Mouse (Mus musculus): Measurements from ENCODE around the gene BC017158. TPM values are rescaled to one million over a fixed set of nuclear protein-coding genes. Genes with fewer than 3 reads are reported as not detected.

BC017158 gene
- polyA plus RNA-seq, 1 experiment from 2014 or later = 22.5 TPM

DNA sequence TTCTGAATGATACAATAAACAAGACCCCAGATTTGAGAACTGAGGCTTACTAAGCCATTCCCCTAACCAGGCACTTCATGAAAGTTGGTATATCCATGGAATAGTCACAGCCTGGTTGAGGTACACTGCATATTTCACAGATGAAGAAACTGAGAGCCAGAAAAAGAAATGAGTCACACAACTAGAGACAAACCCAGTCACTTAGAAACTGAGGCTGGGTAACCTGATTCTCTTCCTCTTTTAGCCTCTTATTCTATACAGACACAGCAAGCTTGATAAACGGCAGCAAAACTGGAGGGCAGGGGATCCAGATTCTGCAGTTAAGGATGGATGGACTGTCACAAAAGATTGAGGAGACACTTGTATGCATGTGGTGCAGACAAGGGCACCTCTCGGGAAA lies 63.2 kb downstream of the BC017158 start:
- Histone ChIP-seq H3K4me3 (replicated peaks) (no peak overlapping the region), H3K36me3 (peaks cover 11% of the 10 kb centered on the region), H3K9ac (replicated peaks) (no peak overlapping the region), H3K27ac (no peak overlapping the region), H3K9me3 (no peaks in the 10 kb centered on the region), H3K4me1 (replicated peaks) (peaks cover 23% of the 10 kb centered on the region), H3K27me3 (no peaks in the 10 kb centered on the region), H3K4me2 (no peak overlapping the region)
- ATAC-seq (ENCODE audit: insufficient number of reproducible peaks, insufficient read depth, low FRiP score, low TSS enrichment, low read depth) = no peak
- whole genome bisulfite sequencing = 78% methylated on average over 2 of the region's 2 CpGs

DNA sequence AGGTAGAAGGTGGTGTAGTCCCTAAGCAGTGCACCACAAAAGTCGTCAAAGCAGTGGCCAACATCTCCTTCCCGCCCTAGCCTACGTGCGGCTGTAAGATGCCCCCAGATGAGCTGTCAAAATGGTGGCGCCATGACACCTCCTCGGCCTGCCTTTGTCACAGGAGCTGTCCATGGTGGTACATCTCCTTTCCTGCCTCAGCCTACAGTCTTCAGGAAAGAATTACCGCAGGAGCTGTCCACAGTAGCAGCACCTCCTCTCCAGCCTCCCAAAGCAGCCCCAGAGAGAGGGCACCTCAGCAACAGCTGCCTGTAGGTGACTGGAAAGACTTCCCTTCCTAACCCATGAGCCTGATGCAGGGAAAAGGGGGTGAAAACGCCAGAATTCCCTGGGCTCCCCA lies 66.2 kb downstream of the BC017158 start:
- Histone ChIP-seq H3K36me3 (peaks cover 7% of the 10 kb centered on the region; the same call in 1 of the 2 replicates), H3K27me3 (no peaks in the 10 kb centered on the region), H3K9me3 (no peaks in the 10 kb centered on the region), H3K27ac (no peak overlapping the region), H3K4me2 (no peak overlapping the region), H3K4me1 (replicated peaks) (peaks cover 13% of the 10 kb centered on the region), H3K9ac (replicated peaks) (no peak overlapping the region), H3K4me3 (replicated peaks) (no peak overlapping the region)
- WGBS = 38% methylated on average over 8 of the region's 8 CpGs
- ATAC-seq (ENCODE audit: insufficient number of reproducible peaks, insufficient read depth, low FRiP score, low TSS enrichment, low read depth) = no peak

Small RNA genes within 50 kb of the gene (microRNA-seq; reads per million reads assigned to microRNA genes)
- gene Mir3103 = 0.70 reads per million

Other genes with a start within 250 kb of the BC017158 start
- 0.64 and 0.89 TPM in 2 replicates for gene Itgam, start 235.5 kb downstream of the BC017158 start, polyA plus RNA-seq (2016; fragmentation: Nextera tagmentation; extraction: Ambion mirVana)
- not detected in 2 replicates for gene Gm49368, start 235.5 kb downstream of the BC017158 start, polyA plus RNA-seq (2016; fragmentation: Nextera tagmentation; extraction: Ambion mirVana)
- not detected in 2 replicates for gene Itgax, start 168.6 kb downstream of the BC017158 start, polyA plus RNA-seq (2016; fragmentation: Nextera tagmentation; extraction: Ambion mirVana)
- not detected in 2 replicates for gene Itgad, start 143.8 kb downstream of the BC017158 start, polyA plus RNA-seq (2016; fragmentation: Nextera tagmentation; extraction: Ambion mirVana)
- 6.8 and 10.4 TPM in 2 replicates for gene Cox6a2, start 91.8 kb downstream of the BC017158 start, polyA plus RNA-seq (2016; fragmentation: Nextera tagmentation; extraction: Ambion mirVana)
- 16.2 and 17.9 TPM in 2 replicates for gene Armc5, start 60.8 kb downstream of the BC017158 start, polyA plus RNA-seq (2016; fragmentation: Nextera tagmentation; extraction: Ambion mirVana)
- 9.9 and 10.1 TPM in 2 replicates for gene 9130023H24Rik, start 60.1 kb downstream of the BC017158 start, polyA plus RNA-seq (2016; fragmentation: Nextera tagmentation; extraction: Ambion mirVana)
- 22.3 and 27.7 TPM in 2 replicates for gene Tgfb1i1, start 51.4 kb downstream of the BC017158 start, polyA plus RNA-seq (2016; fragmentation: Nextera tagmentation; extraction: Ambion mirVana)
- not detected in 2 replicates for gene Slc5a2, start 32.5 kb downstream of the BC017158 start, polyA plus RNA-seq (2016; fragmentation: Nextera tagmentation; extraction: Ambion mirVana)
- gene Rgs10, start 120.6 kb upstream of the BC017158 start, polyA plus RNA-seq (2016; fragmentation: Nextera tagmentation; extraction: Ambion mirVana) = 7.9 and 8.3 TPM in 2 replicates
- 35.5 and 36.0 TPM in 2 replicates for gene Tial1, start 163.5 kb upstream of the BC017158 start, polyA plus RNA-seq (2016; fragmentation: Nextera tagmentation; extraction: Ambion mirVana)
- gene Bag3, start 225.4 kb upstream of the BC017158 start, polyA plus RNA-seq (2016; fragmentation: Nextera tagmentation; extraction: Ambion mirVana) = 8.7 and 9.2 TPM in 2 replicates

Data from limb, embryonic 12.5 days (tissue).